Mouse (Mus musculus) small intestine, adult 2 months (tissue): ENCODE results near the gene Grhpr. TPM values are rescaled to one million over a fixed set of nuclear protein-coding genes. Genes with fewer than 3 reads are reported as not detected.
A peak's percentile ranks its signal among the peaks of the same experiment; 100 is the strongest.

Experiments used
- H3K27ac ChIP-seq: fragments of 200-500 bp; 2 replicates; pipeline ENCODE4 v1.5.1; 2012; ENCODE audit warnings: low read depth, low read length, control low read depth, inconsistent platforms; ENCODE audit not compliant: insufficient read depth
- H3K27me3 ChIP-seq: fragments of 200-500 bp; 2 replicates; pipeline ENCODE4 v1.6.1; 2012; ENCODE audit warnings: mild to moderate bottlenecking, moderate library complexity, low read length, inconsistent platforms; ENCODE audit not compliant: control insufficient read depth, insufficient read depth
- H3K36me3 ChIP-seq: fragments of 200-500 bp; 2 replicates; pipeline ENCODE4 v1.6.1; 2012; ENCODE audit warnings: mild to moderate bottlenecking, low read length, control low read depth, inconsistent platforms; ENCODE audit not compliant: control insufficient read depth, insufficient read depth
- H3K4me1 ChIP-seq: fragments of 200-500 bp; 2 replicates; pipeline ENCODE4 v1.6.1; 2012; ENCODE audit warnings: low read length, inconsistent platforms, mixed read lengths; ENCODE audit not compliant: control insufficient read depth, insufficient read depth, insufficient read length
- H3K4me3 ChIP-seq: fragments of 200-500 bp; 2 replicates; pipeline ENCODE4 v1.5.1; 2012; ENCODE audit warnings: low read depth, mild to moderate bottlenecking, control low read depth, inconsistent platforms, low read length, moderate library complexity
- CTCF ChIP-seq: fragments of 200-500 bp; IDR thresholded peaks from 2 replicates; pipeline ENCODE4 v1.5.1; 2012; ENCODE audit warnings: low read depth, mild to moderate bottlenecking, control low read depth, inconsistent platforms, low read length, moderate library complexity, mixed read lengths; ENCODE audit not compliant: insufficient replicate concordance, insufficient read length; ENCODE audit errors: extremely low read depth
- POLR2A ChIP-seq: fragments of 200-500 bp; IDR thresholded peaks from 2 replicates; pipeline ENCODE4 v1.6.1; 2012; ENCODE audit warnings: low read depth, mild to moderate bottlenecking, control low read depth, inconsistent platforms, low read length, moderate library complexity
- WGBS: fragments of 180-500 bp; shearing (Covaris S2); methylation state at CpG from one replicate; pipeline ENCODE4 v1.1.7; 2018; 5-methylcytosine and 5-hydroxymethylcytosine counted together
- polyA plus RNA-seq: library from polyadenylated mRNA; depleted of rRNA; stranded (reverse); fragments of >200 nt; gene quantifications from 2 replicates; pipeline ENCODE4 v1.2.3, GENCODE M21; 2012

Grhpr gene
- polyA plus RNA-seq, 1 experiment, result 32.9 TPM

- Histone ChIP-seq H3K36me3 (no peaks in the 10 kb centered on the region), H3K27ac (peak overlapping the region; percentile 83; the same call in 1 of the 2 replicates), H3K27me3 (no peaks in the 10 kb centered on the region), H3K4me3 (no peak overlapping the region), H3K4me1 (no peaks in the 10 kb centered on the region)
- TF ChIP-seq POLR2A (no peak), CTCF (no peak)
- 4% methylated on average over 2 of the region's 2 CpGs for WGBS
These were observed 32.3 kb downstream of the Grhpr start for GRCm38 (mm10) chr4:45013537-45013936.

GRCm38 (mm10) chr4:45015615-45016014, 34.4 kb downstream of the Grhpr start:
- Histone ChIP-seq H3K27me3 (no peaks in the 10 kb centered on the region), H3K4me3 (no peak overlapping the region), H3K36me3 (no peaks in the 10 kb centered on the region), H3K4me1 (no peaks in the 10 kb centered on the region), H3K27ac (no peak overlapping the region)
- TF ChIP-seq POLR2A, result no peak
- TF ChIP-seq CTCF, result no peak
- 7% methylated on average over 3 of the region's 3 CpGs for WGBS

- no peak for TF ChIP-seq POLR2A
- Histone ChIP-seq H3K27ac (no peak within 1 kb of the TSS), H3K4me3 (peak within 1 kb of the TSS; percentile 89), H3K27me3 (no peaks in the 10 kb centered on the region), H3K36me3 (no peaks in the 10 kb centered on the region), H3K4me1 (no peaks in the 10 kb centered on the region)
- WGBS, result under 1% methylated on average over 29 of the region's 29 CpGs
These were observed 37.3 kb downstream of the Grhpr start, which contains the start of gene Polr1e for GRCm38 (mm10) chr4:45018452-45018980. Gene Polr1e, plus strand, starts transcription at chr4:45018583.

- Histone ChIP-seq H3K27ac (no peak overlapping the region), H3K36me3 (peaks cover 2% of the 10 kb centered on the region; the same call in 1 of the 2 replicates), H3K27me3 (no peaks in the 10 kb centered on the region), H3K4me1 (no peaks in the 10 kb centered on the region), H3K4me3 (peak overlapping the region; percentile 89)
- 2% methylated on average over 14 of the region's 14 CpGs for WGBS
- TF ChIP-seq CTCF (no peak), POLR2A (no peak)
These were observed 37.8 kb downstream of the Grhpr start for GRCm38 (mm10) chr4:45019009-45019408.

GRCm38 (mm10) chr4:45026459-45026858, 45.3 kb downstream of the Grhpr start:
- Histone ChIP-seq H3K27me3 (no peaks in the 10 kb centered on the region), H3K4me1 (no peaks in the 10 kb centered on the region), H3K36me3 (peaks cover 16% of the 10 kb centered on the region), H3K4me3 (no peak overlapping the region), H3K27ac (no peak overlapping the region)
- TF ChIP-seq POLR2A (no peak), CTCF (no peak)
- WGBS, result 92% methylated on average over 4 of the region's 4 CpGs

GRCm38 (mm10) chr4:45032586-45032985, 51.4 kb downstream of the Grhpr start:
- H3K4me1 ChIP-seq, result peaks cover 6% of the 10 kb centered on the region; the same call in 1 of the 2 replicates
- H3K27me3 ChIP-seq, result no peaks in the 10 kb centered on the region
- WGBS, result 84% methylated on average over 9 of the region's 9 CpGs
- H3K27ac ChIP-seq, result no peak overlapping the region
- no peak overlapping the region for H3K4me3 ChIP-seq
- H3K36me3 ChIP-seq, result peaks cover 4% of the 10 kb centered on the region; the same call in 1 of the 2 replicates
- TF ChIP-seq CTCF, result no peak
- no peak for TF ChIP-seq POLR2A

- peaks cover 6% of the 10 kb centered on the region; the same call in 1 of the 2 replicates for H3K4me1 ChIP-seq
- H3K36me3 ChIP-seq, result 0 out of 2 replicates have a peak, but pooled peaks cover 1% of the 10 kb centered on the region
- H3K4me3 ChIP-seq, result no peak overlapping the region
- WGBS, result 23% methylated on average over 16 of the region's 16 CpGs
- H3K27me3 ChIP-seq, result no peaks in the 10 kb centered on the region
- TF ChIP-seq POLR2A (no peak), CTCF (no peak)
- H3K27ac ChIP-seq, result no peak overlapping the region
These were observed 53.8 kb downstream of the Grhpr start for GRCm38 (mm10) chr4:45034693-45035628.
